Mouse (Mus musculus): Measurements from ENCODE around the gene Smtnl1.
A peak's percentile ranks its signal among the peaks of the same experiment; 100 is the strongest.

Gene Smtnl1

DNA sequence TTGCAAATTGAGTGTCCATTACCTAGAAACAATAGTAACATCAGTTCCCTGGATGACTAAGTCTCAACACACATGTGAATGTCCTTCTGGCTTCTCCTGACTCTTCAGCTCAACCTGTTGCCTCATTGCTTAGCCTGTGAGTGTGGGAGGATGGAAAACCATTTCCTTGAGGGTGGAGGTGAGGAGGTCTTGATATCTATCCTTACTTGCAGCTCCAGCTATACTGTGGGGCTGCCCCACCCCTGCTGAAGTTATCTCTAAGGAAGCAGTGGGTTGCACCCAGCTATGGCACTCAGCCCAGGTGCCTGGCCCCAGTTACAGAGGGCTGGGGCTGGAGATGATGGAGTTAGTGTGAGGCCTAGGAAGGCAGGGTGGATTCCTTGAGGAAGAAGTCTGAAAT, 19.5 kb upstream of the Smtnl1 start:
- TF ChIP-seq GATA4 (IDR thresholded peaks at IDR 0.05; ENCODE audit: insufficient replicate concordance, low read length), result no peak

DNA sequence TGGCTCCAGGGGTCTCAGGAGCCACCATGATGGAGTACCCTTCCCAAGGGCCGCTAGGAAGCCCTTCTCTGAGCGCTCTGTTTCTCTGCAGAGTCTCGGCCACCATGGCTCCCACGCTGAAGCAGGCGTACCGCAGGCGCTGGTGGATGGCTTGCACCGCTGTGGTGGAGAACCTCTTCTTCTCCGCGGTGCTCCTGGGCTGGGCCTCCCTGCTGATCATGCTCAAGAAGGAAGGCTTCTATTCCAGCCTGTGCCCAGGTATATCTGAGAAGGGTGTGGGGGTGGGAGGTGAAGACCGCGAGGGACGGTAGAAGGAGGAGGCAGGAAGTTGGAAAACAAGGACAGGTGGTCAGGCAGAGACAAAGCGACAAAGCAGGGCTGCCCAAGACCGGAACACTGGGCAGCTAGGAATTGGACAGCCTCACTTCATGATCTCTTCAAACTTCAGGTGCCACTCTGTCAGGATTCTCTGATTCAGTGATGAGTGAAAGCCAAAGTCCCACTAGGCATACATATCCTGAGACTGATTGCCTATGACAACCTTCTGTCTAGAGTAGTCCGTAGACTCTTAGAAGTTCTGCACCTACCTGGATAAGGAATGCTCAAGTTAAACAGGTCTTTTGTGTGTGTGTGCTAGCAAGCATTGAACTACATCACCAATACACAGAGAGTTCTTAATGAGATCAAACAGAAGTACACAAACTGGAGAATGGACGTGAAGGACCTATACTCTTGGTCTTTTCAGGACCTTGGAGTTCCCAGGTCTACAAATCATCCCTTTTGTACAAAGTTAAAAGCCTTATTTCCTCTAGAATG, 18.5 kb upstream of the Smtnl1 start:
- no peak for TF ChIP-seq GATA4 (IDR thresholded peaks at IDR 0.05; ENCODE audit: insufficient replicate concordance, low read length)

DNA sequence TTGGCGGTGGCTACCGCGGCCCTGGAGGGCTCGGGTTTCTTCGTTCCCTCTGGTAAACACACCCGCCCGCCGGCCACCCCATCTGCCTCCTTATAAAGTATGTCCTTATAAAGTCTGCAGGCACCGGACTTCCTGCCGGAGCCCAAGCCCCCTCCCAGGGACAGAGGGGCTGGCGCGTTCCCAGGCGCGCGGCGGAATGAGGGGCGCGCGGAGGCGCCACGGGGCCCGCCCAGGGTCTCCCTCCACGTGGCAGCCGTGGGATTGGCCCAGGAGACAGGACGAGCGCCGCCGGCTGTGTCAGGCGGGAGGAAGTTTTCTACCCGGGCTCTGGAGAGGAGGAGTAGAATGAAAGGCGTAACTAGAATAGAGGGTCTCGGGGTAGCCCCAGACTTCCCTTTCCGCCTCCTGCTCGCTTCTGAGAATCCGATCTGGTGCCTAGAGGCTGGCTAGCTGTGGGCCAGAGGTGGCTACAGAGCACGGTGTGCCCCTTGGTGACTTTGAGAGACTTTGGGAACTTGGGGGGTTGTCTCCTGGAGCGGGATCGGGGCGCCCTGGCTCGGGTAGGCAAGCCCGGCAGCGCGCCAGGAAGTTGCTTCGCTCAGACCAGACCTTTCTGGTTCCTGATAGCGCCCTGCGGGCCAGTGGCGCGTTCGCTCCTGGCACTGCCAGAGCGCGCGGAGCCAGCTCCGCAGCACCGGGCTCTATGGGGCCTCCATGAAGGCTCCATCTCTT, 17.7 kb upstream of the Smtnl1 start:
- no peak for TF ChIP-seq GATA4 (IDR thresholded peaks at IDR 0.05; ENCODE audit: insufficient replicate concordance, low read length)

DNA sequence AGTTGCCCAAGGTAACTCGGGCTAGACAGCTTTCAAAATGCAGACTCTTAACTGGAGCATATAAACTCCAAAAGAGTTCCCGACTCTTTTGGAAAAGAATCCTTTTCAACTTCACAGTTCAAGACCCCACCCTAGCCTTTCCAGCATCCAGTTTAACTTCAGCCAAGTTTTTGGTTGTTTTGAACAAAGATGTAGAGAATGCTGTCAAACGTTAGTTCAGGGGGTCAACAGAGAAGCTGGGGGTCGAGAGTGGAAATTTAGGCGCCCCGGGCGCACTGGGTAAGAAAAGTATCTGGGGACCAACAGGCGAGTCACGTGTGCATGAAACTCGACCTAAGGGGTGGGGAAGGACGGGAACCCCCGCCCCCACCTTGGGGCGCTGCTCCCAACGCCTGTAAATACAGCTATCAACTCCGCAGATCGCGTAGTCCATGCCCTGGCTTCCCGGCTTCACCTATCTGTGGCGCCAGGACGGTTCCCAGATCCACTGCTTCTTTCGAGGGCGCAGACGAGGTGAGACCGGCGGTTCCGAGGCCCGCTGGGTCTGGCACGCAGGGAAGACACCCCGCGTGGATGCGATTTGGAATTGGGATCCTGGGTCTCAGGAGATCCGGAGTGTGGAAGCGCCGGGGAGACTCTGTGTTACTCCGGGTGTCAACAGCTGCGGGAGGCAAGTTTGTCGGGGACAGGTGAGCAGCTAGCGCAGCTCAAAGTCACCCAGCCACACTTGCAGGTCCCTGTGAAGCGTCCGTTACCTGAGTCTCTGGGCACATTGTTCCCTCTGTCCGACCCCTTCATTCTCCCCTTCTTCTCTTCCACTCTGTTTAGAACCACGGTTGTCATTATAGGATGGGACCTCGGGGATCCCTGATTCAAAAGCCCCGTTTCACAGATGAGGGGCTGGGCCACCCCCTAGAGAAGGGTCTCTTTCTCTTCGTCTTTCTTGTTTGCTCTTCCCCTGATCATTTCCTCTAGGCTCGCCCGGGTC, 16.8 kb upstream of the Smtnl1 start:
- TF ChIP-seq GATA4 (IDR thresholded peaks at IDR 0.05; ENCODE audit: insufficient replicate concordance, low read length), result no peak

DNA sequence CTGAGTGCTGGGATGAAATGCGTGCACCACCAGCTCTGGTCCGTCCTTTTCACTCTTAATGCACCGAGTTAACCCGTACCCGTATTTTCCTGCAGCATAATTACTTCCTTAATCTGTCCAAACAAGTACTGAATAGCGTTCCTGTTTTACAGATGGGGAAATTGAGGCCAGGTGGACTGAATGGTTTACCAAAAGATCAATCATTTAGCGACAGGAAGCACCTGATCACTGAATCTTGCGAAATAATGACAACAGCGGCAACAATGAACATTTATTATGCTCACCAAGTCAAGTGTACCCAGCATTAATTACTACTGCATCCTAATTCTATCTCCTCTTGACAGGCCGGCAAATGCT, 16.1 kb upstream of the Smtnl1 start, which contains the start of gene Slc43a1:
Gene Slc43a1, plus strand, starts transcription at position 258 of the 357 bp plus-strand sequence.
- no peak for TF ChIP-seq GATA4 (IDR thresholded peaks at IDR 0.05; ENCODE audit: insufficient replicate concordance, low read length)

DNA sequence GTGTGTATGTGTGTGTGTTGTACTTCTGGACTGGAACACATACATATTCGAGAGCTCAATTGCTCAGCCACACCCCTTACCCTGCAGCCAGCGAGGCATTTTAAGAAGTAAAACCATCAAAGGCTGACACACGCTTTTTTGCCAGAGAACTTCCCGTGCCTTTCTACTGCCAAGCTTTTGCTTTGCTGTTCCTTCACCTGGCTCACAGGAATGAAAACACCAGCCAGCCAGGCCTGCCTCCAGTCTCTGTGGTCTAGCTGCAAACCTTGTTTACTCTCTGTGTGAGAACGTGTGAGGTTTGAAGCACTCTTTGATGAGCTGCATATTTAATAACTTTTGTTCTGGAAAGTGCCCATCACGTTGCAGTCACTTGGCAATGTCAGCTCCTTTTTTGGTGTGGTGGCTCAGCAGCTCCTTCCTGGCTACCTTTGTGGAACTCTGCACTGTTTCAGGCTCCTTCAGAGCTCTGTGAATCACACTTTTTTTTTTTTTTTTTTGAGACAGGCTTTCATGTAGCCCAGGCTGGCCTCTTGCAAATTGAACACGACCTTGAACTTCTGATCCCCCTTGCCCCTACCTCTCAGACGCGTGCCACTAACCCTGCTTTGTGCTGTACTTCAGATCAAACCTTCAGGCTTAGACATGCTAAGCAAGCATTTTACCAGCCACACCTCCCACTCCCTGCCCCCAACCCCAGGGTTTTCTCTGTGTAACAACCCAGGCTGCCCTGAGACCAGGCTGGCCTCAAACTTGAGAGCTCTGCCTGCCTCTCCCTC, 15.6 kb upstream of the Smtnl1 start:
- TF ChIP-seq GATA4 (IDR thresholded peaks at IDR 0.05; ENCODE audit: insufficient replicate concordance, low read length), result no peak

DNA sequence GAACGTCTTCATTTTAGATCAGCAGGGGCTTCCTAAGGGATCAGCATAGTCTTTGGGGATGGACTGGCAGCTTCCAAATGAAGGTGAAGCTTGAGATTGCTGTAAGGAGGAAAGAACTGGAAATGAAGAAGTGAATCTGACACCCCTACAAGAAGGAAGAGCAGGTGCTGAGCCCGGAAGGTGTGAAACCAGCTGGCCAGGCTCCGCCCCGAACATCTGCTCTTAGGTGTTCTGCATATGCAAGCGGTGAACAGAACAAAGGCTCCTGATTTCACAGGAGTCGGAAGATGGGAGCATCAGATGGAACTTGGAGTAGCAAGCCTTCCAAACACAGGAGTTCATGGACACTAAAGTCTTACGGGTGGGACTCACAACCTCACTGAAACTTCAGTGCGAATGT, 14.7 kb upstream of the Smtnl1 start:
- no peak for TF ChIP-seq GATA4 (IDR thresholded peaks at IDR 0.05; ENCODE audit: insufficient replicate concordance, low read length)

DNA sequence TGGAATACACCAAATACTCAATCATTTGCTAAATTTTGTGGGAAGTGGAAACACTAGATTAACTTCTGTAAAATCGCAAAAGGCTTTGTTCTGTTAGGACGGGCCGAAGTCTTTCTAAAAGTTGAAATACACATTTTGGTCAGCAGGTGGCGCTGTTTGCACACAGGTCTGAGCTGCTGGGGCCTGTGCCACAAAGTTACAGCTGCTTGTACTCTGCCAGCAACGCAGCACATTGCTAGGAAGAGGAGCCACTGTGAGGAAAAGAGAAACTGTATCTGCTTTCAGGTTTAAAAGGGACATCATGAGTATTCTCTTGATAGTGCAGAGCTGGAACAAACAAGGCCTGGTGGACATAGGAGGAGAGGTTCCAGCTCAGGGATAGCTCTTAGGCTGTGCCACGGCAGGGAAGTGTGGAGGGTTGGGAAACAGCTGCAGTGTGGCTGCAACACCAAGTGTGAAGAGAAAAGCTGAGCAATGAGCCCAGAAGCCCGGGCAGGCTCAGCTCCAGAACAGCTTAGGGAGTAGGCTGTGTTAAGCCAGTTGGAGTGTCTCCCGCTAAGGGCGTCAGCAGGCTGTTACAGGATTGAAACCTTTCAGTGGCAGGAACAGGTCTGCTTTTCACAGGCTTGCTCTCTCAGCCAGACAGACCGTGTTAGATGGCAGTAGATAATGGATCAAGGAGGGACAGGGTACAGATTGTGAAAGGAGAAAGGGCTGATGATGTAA, 9.4 kb upstream of the Smtnl1 start:
- peak; percentile 49; the same call in 1 of the 2 replicates for TF ChIP-seq GATA4 (IDR thresholded peaks at IDR 0.05; ENCODE audit: insufficient replicate concordance, low read length)

DNA sequence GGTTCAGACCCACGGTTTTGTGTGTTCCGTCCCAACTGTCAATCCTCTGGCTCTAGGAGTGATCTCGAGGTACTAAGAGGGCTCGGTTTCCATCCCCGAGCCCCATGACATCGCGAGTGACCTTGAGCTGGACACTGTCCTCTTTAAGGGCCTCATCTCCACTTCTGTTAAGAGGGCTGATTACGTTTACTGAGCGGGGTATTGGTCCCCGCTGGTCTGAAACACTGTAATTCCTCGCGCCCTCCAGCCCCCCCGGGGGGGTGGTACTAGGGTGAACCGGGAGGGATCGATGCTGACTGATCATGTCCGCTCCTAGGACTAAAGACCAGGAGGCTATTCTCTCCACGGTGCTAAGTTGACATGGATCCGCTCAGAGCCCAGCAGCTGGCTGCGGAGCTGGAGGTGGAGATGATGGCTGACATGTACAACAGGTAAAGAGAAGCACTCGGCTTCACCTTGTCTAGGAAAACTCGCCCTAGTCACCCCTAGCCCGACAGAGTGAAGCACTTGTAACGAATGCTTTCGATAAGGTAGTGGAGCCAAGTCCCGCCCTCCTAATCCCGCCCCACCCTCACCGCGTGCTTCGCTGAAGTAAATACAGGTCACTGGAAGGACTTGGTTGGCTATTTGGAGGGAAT, 5.0 kb upstream of the Smtnl1 start:
- TF ChIP-seq GATA4 (IDR thresholded peaks at IDR 0.05; ENCODE audit: insufficient replicate concordance, low read length), result no peak

DNA sequence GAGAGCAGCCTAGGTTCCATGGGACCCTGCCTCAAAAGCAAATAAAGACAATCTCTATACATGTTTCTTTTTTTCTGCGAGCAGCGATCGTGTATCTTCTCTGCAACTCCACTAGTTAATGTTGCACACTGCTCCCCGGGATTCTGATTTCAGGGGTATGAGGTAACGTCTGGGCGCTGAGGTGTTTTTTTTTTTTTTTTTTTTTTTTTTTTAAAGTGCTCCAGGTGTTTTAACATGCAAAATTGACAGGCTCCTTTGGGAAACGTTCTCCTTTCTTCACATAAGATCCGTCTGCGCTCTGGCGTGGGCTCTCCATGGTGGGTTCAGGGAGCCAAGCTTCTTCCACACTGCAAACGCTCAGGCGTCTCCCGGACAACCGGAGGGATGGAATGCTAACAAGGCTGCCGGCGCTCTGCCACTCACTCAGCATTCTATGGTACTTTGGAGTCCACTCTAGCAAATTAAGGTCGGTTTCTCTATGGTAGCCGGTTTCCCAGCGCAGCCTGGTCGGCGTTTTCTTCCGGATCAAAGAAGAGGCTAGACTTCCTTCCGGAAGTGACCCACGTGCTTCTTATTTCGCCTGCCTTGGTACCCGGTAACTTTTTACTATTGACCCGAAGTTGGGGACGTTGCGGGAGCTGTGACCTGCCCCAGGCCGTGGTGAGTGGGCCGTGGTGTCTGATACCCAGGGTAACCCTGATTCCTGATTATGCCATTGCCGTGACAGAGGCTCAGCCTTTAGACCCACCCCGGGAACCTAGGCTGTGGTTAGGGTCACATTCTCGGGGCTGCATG, 4.2 kb upstream of the Smtnl1 start, which contains the start of gene Timm10:
Gene Timm10, plus strand, starts transcription at position 510 of the 795 bp plus-strand sequence.
- no peak; the same call in 1 of the 2 replicates for TF ChIP-seq GATA4 (IDR thresholded peaks at IDR 0.05; ENCODE audit: insufficient replicate concordance, low read length)

DNA sequence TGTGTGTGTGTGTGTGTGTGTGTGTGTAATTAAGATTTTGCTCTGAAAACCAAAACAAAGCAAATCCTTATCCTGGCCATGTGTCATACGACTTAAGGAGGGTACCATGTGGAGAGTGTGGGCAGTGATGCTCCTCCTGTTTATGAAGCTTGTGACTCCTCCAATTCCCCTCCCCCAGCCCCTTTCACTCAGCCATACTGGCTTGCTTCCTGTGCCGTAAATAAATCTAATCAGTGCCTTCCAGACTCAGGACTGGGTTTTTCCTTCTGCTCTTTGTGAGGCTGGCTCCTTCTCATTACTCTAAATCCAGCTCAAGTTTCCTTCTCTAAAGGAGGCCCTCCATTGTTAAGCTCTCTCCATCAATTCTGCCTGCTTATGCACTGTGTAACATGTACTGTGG, 785 bp upstream of the Smtnl1 start:
- no peak for TF ChIP-seq GATA4 (IDR thresholded peaks at IDR 0.05; ENCODE audit: insufficient replicate concordance, low read length)

DNA sequence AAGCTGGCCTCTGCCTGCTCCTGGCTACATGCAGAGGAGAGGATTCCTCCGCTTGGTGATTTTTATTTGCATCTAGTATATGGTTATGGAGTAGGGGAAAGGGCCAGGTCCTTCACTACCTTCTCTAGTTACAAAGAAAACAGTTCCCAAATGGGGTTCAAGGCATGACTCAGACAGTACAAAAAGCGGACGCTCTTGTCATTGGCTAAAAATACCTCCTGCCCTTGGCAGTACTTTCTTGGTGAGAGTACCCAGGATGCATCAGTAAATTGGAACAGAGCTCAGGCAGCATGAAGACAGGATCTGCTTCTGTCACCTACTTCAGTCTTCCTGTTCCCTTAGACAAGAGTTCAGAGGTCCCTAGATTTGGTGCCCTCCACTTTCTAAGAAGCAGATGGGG, 2.6 kb downstream of the Smtnl1 start:
- no peak for TF ChIP-seq GATA4 (IDR thresholded peaks at IDR 0.05; ENCODE audit: insufficient replicate concordance, low read length)
